Mouse (Mus musculus) T-cell, adult 2 months (primary cell): ENCODE measurements around the gene Aff1.

ENCODE experiments used
- DNase-seq: peaks from one replicate; pipeline ENCODE4 v3.0.0; 2022; ENCODE audit warnings: low spot score

Gene Aff1

GRCm38 (mm10) chr5:103693041-103693641 lies 967 bp downstream of the Aff1 start:
- DNase-seq = no peak

GRCm38 (mm10) chr5:103694094-103694493 lies 1.9 kb downstream of the Aff1 start:
- DNase-seq = no peak

- DNase-seq = peak; percentile 43
Measured at GRCm38 (mm10) chr5:103697875-103698491, 5.8 kb downstream of the Aff1 start.

- no peak for DNase-seq
Measured at GRCm38 (mm10) chr5:103698577-103698976, 6.4 kb downstream of the Aff1 start.

- no peak for DNase-seq
Measured at GRCm38 (mm10) chr5:103699537-103699936, 7.4 kb downstream of the Aff1 start.

DNA sequence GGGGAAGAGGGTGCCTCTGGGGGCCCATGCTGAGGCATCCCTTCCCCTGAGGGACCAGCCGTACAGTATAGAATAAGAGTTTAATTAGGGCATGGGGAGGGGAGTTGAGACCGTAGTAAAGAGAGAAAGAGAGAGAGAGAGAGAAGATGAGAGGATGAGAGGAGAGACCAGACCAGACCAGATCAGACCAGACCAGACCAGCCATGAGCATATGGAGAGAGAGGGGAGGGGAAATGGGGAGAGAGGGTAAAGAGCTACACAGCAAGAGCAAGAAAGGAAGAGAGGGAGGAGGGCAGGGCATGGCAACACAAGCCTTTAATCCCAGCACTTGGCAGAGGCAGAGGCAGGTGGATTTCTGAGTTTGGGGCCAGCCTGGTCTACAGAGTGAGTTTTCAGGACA lies 8.5 kb downstream of the Aff1 start:
- DNase-seq = no peak

- DNase-seq = no peak
Measured at GRCm38 (mm10) chr5:103701466-103701865, 9.3 kb downstream of the Aff1 start.

DNA sequence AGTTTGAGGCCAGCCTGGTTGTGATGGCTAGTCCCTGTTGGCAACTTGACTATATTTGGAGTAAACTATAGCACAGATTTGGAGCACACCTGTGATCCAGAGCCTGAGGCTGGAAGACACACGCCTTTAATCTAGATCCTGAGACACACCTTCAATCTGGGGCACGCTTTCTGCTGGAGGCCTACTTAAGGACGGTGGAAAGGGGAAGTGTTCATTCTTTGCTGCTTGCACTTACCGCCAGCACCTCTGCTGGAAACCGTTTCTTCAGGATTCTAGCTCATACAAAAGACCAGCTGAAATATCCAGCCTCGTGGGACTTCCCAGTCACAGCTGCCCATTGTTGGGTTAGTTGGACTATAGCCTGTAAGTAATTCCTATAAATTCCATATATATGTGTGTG lies 10.4 kb downstream of the Aff1 start:
- no peak for DNase-seq

- DNase-seq = no peak
Measured at GRCm38 (mm10) chr5:103705331-103705730, 13.2 kb downstream of the Aff1 start.

GRCm38 (mm10) chr5:103705874-103706273 lies 13.7 kb downstream of the Aff1 start:
- DNase-seq = no peak

DNA sequence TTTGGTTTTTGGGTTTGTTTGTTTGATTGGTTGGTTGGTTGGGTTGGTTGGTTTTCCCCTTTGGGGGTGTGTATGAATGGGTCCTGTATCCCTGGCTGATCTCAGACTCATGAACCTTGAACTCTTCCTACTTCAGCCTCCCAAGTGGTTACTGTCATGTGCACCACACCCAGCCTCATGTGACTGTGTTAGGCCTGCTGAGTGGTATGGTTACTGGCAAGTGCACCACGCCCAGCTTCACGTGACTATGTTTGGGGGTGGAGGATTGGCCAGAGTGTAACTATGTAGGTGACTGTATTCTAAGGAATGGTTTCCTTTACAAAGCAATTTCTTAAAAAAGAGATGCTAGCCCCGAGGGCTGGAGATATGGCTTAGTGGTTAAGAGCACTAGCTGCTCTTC lies 16.9 kb downstream of the Aff1 start:
- DNase-seq = no peak

DNA sequence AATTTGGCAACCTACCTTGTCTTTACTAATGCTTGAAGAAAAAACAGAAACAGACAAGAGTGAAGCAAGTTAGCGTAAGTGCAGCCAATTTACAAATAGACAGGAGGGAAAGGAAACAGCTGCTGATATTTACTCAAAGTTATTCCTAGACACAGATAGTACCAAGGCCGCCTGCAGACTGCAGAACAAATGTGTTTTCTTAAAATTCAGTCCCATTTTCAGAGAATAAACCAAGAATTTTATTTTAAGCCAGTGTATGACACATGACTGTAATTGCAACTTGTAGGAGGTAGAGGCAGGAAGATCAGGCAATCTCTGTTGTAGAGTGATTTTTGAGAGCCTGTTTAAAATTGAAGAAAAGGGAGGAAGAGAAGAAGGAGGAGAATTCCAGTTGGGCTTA lies 19.7 kb downstream of the Aff1 start:
- no peak for DNase-seq

- no peak for DNase-seq
Measured at GRCm38 (mm10) chr5:103713422-103713821, 21.2 kb downstream of the Aff1 start.

DNA sequence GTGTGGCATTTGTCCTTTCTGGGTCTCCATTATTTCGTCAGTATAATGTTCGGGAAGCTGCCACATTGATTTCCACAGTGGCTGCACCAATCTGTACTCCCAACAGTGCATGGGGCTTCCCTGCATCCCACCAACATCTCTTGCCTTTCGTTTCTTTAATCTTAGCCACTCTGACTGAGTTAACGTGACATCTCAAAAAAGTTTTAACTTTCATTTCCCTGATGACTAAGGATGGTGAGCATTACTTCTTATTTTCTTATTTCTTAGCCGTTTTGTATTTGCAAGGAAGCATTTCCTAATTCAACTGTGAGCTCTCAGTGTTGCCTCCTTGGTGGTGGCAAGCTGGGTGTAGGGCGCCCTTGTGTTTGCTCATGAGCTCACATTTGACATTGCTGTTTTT lies 22.8 kb downstream of the Aff1 start:
- no peak for DNase-seq

DNA sequence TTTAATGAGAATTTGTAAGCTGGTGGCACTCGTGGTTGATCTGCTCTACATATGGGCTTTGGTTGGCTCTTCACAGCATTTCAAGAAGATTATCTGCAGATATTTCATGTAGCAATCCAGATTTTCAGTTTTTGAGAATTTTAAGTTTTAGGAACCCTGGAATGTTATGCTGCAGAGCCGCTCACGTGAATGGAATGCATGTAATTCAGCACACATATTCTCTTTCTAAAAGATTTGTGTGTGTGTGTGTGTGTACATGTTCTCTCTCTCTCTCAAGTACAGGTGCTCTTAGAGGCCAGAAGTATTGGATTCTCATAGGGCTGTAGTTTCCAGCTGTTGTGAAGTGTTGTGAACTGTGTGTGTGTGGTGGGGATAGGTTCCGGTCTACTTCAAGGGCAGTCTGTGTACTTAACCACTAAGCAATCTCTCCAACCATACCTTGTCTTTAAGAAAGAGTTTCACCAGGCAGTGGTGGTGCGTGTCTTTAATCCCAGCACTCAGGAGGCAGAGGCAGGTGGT lies 24.7 kb downstream of the Aff1 start:
- no peak for DNase-seq

GRCm38 (mm10) chr5:103719131-103719530 lies 27.0 kb downstream of the Aff1 start:
- no peak for DNase-seq

DNA sequence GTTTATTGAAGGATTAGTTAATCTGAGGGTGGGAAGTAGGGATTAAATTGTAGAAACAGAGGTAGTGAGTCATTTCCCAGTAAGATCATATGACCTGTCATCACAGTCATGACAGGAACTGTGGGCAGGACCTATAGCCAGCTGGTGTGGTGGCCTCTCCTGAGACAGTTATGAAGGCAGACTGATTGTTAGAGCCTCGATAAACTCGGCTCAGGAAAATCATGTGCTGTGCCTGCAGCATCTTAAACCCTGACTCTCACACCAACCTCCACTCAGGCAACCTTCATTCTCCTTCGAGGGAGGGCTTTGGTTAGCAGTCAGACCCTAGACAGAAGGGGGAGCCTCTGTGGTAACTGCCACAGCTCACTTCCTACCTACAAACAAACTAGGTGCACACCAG lies 27.7 kb downstream of the Aff1 start:
- peak; percentile 23 for DNase-seq

DNA sequence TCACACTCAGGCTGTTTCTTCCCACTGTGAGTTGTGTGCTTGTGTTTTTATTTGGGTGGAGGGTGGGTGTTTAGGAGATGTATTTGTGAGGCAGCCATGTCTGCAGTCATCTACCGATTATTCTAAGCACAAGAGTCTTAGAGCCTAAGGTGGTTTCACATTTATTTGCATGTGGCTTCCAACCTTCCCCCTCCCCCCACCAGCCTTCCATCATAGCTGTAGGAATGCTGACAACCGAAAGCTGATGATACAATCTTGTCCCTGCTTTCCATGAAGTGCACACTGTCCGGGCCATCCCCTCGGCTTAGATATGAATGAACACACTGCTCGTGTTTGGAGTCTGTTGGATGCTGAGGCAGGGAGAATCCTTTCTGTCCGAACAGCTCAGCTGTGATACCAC lies 28.8 kb downstream of the Aff1 start:
- no peak for DNase-seq

GRCm38 (mm10) chr5:103721490-103721889 lies 29.3 kb downstream of the Aff1 start:
- no peak for DNase-seq

DNA sequence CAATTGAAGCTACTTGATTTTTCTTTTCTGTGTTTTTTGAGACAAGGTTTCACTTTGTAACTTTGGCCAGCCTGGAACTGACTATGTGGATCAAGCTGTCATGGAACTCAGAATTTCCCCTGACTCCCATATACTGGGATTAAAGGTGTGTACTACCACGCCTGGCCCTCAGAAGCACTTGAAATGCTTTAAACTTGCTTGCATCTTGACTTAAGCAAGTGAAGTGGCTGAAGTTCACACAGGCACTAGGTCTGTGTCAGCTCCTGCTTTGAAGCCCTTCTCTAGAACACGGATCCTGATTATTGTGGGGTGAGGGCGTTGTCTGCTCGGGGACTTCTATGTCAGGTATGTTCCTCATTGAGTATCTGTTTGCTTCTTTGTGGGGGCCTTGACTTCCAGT lies 30.5 kb downstream of the Aff1 start:
- DNase-seq = no peak

DNA sequence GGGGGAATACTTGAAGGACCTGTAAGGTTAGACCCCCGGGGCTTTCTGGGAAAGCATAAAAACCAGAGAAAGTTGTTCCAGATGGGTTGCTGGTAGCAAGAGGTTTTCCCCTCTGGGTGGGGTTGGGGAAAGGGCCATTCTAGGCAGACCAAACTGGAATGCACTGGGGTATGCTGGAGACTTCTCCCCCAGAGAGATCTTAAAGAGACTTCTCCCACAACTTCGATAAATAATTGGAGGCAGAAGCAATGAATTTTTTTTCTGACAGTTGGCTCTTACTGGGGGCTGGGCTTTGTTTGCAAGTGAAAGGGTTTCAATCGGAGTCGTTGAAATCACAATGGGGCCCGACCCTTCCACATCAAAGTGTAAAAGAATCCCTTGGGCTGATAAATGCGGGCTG lies 32.2 kb downstream of the Aff1 start:
- no peak for DNase-seq

- DNase-seq = no peak
Measured at GRCm38 (mm10) chr5:103724823-103725222, 32.6 kb downstream of the Aff1 start.

GRCm38 (mm10) chr5:103725268-103726149 lies 33.3 kb downstream of the Aff1 start:
- DNase-seq = no peak
